ENCODE assay signal across 10 mouse cellular contexts in the genomic region with DNA sequence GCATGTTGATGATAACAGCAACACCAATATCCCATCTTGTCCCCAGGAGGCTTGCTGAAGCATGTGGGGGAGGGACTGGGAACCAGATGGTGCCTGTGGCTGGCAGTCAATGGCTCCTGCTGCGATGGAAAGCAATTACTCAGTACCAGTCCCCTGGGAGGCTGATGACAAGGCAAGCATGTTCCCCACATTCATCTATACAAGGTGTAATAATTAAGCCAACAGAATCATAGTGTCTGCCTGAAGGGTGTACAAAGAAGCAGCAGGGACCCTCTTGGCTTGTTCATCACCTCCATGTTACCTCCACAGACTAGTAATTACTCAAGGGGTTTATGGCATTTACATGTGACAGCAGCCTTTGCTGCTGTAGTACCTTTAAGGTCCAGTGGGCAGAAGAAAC.
A peak's percentile ranks its signal among the peaks of the same experiment; 100 is the strongest.
DNase-seq lines count a peak whose midpoint lies in the region; ATAC-seq and TF ChIP-seq lines count a peak whose summit lies in the region.
"Had no signal": no experiment of that assay in that cellular context is flagged by ENCODE, and none has a peak within 500 bp of the region (broad histone marks: within the 10 kb centered on the region; RNA-seq: fewer than 3 reads in every experiment).

No protein-coding gene starts in this region.

- no peak overlapping the region for H3K4me2 ChIP-seq in hindbrain, embryonic 11.5 days (replicated peaks; ENCODE audit: low read depth, low read length)
- no peak overlapping the region for H3K4me2 ChIP-seq in midbrain, embryonic 12.5 days (replicated peaks)
- H3K4me2 ChIP-seq: heart, embryonic 13.5 days had no signal

- H3K27me3 ChIP-seq in cerebellum, adult 2 months (ENCODE audit: control insufficient read depth, insufficient read depth, low read length), result no peaks in the 10 kb centered on the region
- no peaks in the 10 kb centered on the region for H3K27me3 ChIP-seq in hindbrain, embryonic 11.5 days (ENCODE audit: control insufficient read depth, insufficient read depth, low read length)
- H3K27me3 ChIP-seq in midbrain, embryonic 12.5 days, result no peaks in the 10 kb centered on the region
- H3K27me3 ChIP-seq: heart, embryonic 13.5 days had no signal

- 0% methylated on average over 1 of the region's 1 CpGs for WGBS in cerebellum, adult 2 months
- WGBS in hindbrain, embryonic 11.5 days, result 35% methylated on average over 1 of the region's 1 CpGs
- 46% methylated on average over 1 of the region's 1 CpGs for WGBS in midbrain, embryonic 12.5 days
- 71% methylated on average over 1 of the region's 1 CpGs for WGBS in lung, adult 2 months

- ATAC-seq in hindbrain, embryonic 11.5 days (ENCODE audit: low FRiP score), result peak; percentile 95
- peak; percentile 91 for ATAC-seq in midbrain, embryonic 12.5 days (ENCODE audit: low FRiP score, low read depth)
- ATAC-seq in erythroid progenitor cell, adult 5-6 weeks (replicated peaks; ENCODE audit: low FRiP score, poor library complexity, severe bottlenecking), result no peak
- no peak for ATAC-seq in inflammation-experienced regulatory T-cells, adult 6 months

- H3K4me1 ChIP-seq in cerebellum, adult 2 months (ENCODE audit: control insufficient read depth, insufficient read depth, low read length), result peaks cover 16% of the 10 kb centered on the region
- no peaks in the 10 kb centered on the region for H3K4me1 ChIP-seq in hindbrain, embryonic 11.5 days (replicated peaks; ENCODE audit: control insufficient read depth, insufficient read depth, low read length)
- no peaks in the 10 kb centered on the region for H3K4me1 ChIP-seq in midbrain, embryonic 12.5 days
- peaks cover 4% of the 10 kb centered on the region; the same call in 1 of the 2 replicates for H3K4me1 ChIP-seq in lung, adult 2 months (ENCODE audit: control insufficient read depth, insufficient read depth, low read length)

- no peaks in the 10 kb centered on the region for H3K9me3 ChIP-seq in hindbrain, embryonic 11.5 days (ENCODE audit: control insufficient read depth, low read length)
- H3K9me3 ChIP-seq in midbrain, embryonic 12.5 days, result no peaks in the 10 kb centered on the region
- H3K9me3 ChIP-seq: heart, embryonic 13.5 days had no signal

- H3K4me3 ChIP-seq in cerebellum, adult 2 months (replicated peaks; ENCODE audit: insufficient read depth, low read depth, low read length), result no peak overlapping the region
- no peak overlapping the region for H3K4me3 ChIP-seq in hindbrain, embryonic 11.5 days (ENCODE audit: low read depth, low read length)
- H3K4me3 ChIP-seq in midbrain, embryonic 12.5 days, result no peak overlapping the region
- H3K4me3 ChIP-seq in lung, adult 2 months (replicated peaks; ENCODE audit: extremely low read depth, low read depth, low read length), result no peak overlapping the region
- H3K4me3 ChIP-seq: heart, embryonic 13.5 days had no signal

- no peak for TF ChIP-seq POLR2A in cerebellum, adult 2 months (IDR thresholded peaks at IDR 0.05; ENCODE audit: borderline replicate concordance, insufficient read depth, low read length)
- TF ChIP-seq POLR2A in lung, adult 2 months (IDR thresholded peaks at IDR 0.05; ENCODE audit: borderline replicate concordance, extremely low read depth, low read depth, low read length), result no peak

- H3K9ac ChIP-seq in hindbrain, embryonic 11.5 days (ENCODE audit: low read depth, low read length), result no peak overlapping the region
- no peak overlapping the region for H3K9ac ChIP-seq in midbrain, embryonic 12.5 days (replicated peaks)
- H3K9ac ChIP-seq: heart, embryonic 13.5 days had no signal

- H3K36me3 ChIP-seq in hindbrain, embryonic 11.5 days (ENCODE audit: control insufficient read depth, insufficient read depth, low read length), result no peaks in the 10 kb centered on the region
- no peaks in the 10 kb centered on the region for H3K36me3 ChIP-seq in midbrain, embryonic 12.5 days
- H3K36me3 ChIP-seq: heart, embryonic 13.5 days had no signal

- peak; percentile 26 for DNase-seq in Muller cell, postnatal 12 days (ENCODE audit: inconsistent ontology term)
- DNase-seq in cerebellum, adult 2 months, result peak; percentile 77 to 88
- peak; percentile 78 for DNase-seq in hindbrain, embryonic 11.5 days (ENCODE audit: low spot score)
- no peak for DNase-seq in spleen, postnatal 4 days (ENCODE audit: low spot score in 2 of 2)
- DNase-seq in lung, adult 2 months, result no peak
- DNase-seq: liver had no signal

- TF ChIP-seq CTCF in cerebellum, adult 2 months (IDR thresholded peaks at IDR 0.05; ENCODE audit: borderline replicate concordance, insufficient read depth, low read depth, low read length), result no peak
- no peak for TF ChIP-seq CTCF in lung, adult 2 months (IDR thresholded peaks at IDR 0.05; ENCODE audit: insufficient read depth, low read length)

- H3K27ac ChIP-seq in cerebellum, adult 2 months (ENCODE audit: insufficient read depth, low read length), result no peak overlapping the region
- H3K27ac ChIP-seq in hindbrain, embryonic 11.5 days (ENCODE audit: low read depth, low read length), result no peak overlapping the region
- peak overlapping the region; percentile 15; the same call in 1 of the 2 replicates for H3K27ac ChIP-seq in midbrain, embryonic 12.5 days (replicated peaks)
- H3K27ac ChIP-seq: heart, embryonic 13.5 days had no signal

Comparison
In these comparisons a context has a peak if more than half of its experiments do, and no peak if none do; other contexts are left out.
1. DNase-seq: peak in Muller cell, postnatal 12 days (single experiment), cerebellum, adult 2 months (2 of 2) and hindbrain, embryonic 11.5 days (single experiment); none in spleen, postnatal 4 days (0 of 2) and lung, adult 2 months (single experiment).
2. ATAC-seq: peak in hindbrain, embryonic 11.5 days (single experiment) and midbrain, embryonic 12.5 days (single experiment); none in erythroid progenitor cell, adult 5-6 weeks (single experiment) and inflammation-experienced regulatory T-cells, adult 6 months (single experiment).